Mouse (Mus musculus) MN1 (cell line): ENCODE measurements around the gene B3galt4.
A peak's percentile ranks its signal among the peaks of the same experiment; 100 is the strongest.
"Not testable (repeated sequence)": the region's sequence is repeated elsewhere in the genome, so short reads cannot be mapped to it uniquely, and the experiment has no call there.

ENCODE experiments used
- DNase-seq: peaks from one replicate; pipeline ENCODE4 v3.0.0-alpha.2; 2016; ENCODE audit warnings: low spot score

B3galt4 gene

DNA sequence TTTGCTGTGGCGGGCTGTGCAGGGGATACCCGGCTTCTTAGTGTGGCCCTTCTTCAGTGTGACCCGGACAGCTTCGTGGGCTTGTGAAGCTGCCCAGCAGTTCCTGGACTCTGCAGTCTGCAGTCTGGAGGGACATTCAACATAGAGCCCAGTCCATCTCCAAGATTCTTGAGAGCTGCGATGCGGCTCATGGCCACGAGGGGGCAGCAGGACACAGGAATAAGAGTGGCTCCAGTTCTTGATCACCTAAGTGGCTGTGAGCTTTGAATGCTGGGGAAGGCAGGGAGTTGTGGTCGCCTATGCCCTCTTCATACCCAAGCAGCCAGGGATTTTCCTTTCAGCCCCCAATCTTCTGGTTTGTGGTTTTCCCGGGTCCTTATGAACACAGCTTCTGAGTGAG lies 17.2 kb upstream of the B3galt4 start:
- DNase-seq, result peak; percentile 91

- no peak for DNase-seq
These were observed 14.7 kb upstream of the B3galt4 start for GRCm38 (mm10) chr17:33965846-33966550.

GRCm38 (mm10) chr17:33965082-33965845 lies 14.0 kb upstream of the B3galt4 start:
- peak; percentile 54 for DNase-seq

DNA sequence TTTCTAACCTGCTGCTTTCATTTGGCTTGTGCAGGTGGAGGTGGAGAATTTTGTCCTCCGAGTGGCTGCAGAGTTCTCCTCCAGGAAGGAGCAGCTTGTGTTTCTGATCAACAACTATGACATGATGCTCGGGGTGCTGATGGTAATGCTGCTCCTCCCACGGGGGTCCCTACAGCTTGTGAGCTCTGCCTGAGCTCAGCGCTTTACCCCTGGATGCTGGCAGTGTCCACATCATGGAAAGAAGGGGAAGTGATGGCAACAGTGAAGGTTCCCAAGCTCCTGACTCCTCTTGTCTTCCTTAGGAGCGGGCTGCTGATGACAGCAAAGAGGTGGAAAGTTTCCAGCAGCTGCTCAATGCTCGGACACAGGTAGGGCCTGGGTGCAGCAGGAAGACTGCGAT lies 11.6 kb upstream of the B3galt4 start:
- no peak for DNase-seq

GRCm38 (mm10) chr17:33959948-33960347 lies 8.7 kb upstream of the B3galt4 start:
- no peak for DNase-seq

- DNase-seq, result no peak
These were observed 7.8 kb upstream of the B3galt4 start for GRCm38 (mm10) chr17:33959135-33959534.

GRCm38 (mm10) chr17:33958451-33958850 lies 7.2 kb upstream of the B3galt4 start:
- no peak for DNase-seq

GRCm38 (mm10) chr17:33957493-33957892 lies 6.2 kb upstream of the B3galt4 start:
- DNase-seq, result no peak

- no peak for DNase-seq
These were observed 5.0 kb upstream of the B3galt4 start for GRCm38 (mm10) chr17:33956336-33956735.

GRCm38 (mm10) chr17:33955555-33956214 lies 4.4 kb upstream of the B3galt4 start, which contains the start of the genes Vps52 and Rps18:
Vps52 (plus strand) TSS chr17:33955812.
Rps18 (minus strand) TSS chr17:33956001.
- peak; percentile 97 for DNase-seq

- DNase-seq, result no peak
These were observed 3.6 kb upstream of the B3galt4 start for GRCm38 (mm10) chr17:33954646-33955554.

DNA sequence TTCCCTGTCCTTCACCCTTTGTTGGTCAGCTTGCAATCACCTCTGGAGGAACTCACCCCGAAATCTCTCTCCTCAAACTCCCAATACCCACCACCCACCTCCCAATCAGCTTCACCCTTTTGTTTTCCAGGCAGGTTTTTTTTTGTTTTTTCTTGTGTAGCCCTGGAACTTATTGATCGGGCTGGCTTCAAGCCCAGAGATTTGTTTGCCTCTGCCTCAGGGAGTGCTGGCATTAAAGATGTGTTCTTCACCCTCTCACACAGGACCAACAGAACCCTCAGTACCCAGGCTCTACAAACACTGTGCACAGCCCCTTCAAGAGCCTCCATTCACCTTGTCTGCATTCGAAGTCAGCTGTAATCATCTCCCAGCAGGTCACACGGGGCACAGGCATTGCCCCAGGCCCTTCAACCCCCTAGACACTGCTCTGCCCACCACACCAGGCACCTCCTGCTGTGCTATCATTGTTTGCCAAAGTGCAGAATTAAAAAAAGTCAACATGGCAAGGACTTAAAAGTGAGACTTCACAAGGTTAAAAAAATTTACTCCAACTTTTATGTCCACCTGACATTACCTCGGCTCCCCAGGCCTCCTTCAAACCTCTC lies 2.8 kb upstream of the B3galt4 start:
- DNase-seq, result no peak

GRCm38 (mm10) chr17:33953310-33953709 lies 2.0 kb upstream of the B3galt4 start:
- DNase-seq, result no peak

- DNase-seq, result no peak
These were observed 1.6 kb upstream of the B3galt4 start for GRCm38 (mm10) chr17:33952879-33953278.

GRCm38 (mm10) chr17:33952015-33952414 lies 727 bp upstream of the B3galt4 start:
- DNase-seq, result not testable (repeated sequence)

DNA sequence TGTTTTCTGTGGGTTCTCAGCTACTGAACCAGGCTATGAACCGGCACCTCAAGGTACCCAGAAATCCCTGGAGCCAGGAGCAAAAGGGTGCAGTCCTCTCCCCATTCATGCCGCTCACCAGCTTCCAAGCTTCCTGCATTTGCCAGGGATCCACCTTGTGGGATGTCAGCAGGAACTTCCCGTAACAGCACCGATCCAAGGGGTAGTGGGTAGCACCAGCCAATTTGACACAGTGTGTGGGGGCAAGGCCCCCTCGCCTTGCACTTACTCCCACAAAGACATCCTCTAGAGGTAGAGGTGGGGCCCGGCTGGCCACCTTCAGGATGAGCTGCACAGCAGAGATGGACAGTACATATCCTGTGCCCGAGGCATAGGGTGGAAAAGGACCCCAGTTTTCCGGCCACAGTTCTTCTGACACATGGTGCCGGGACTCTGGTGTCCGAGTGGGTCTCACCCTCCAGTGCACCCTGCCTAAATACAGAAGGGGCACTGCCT lies 1.1 kb downstream of the B3galt4 start:
- no peak for DNase-seq

GRCm38 (mm10) chr17:33948905-33949537 lies 2.3 kb downstream of the B3galt4 start:
- DNase-seq, result no peak

DNA sequence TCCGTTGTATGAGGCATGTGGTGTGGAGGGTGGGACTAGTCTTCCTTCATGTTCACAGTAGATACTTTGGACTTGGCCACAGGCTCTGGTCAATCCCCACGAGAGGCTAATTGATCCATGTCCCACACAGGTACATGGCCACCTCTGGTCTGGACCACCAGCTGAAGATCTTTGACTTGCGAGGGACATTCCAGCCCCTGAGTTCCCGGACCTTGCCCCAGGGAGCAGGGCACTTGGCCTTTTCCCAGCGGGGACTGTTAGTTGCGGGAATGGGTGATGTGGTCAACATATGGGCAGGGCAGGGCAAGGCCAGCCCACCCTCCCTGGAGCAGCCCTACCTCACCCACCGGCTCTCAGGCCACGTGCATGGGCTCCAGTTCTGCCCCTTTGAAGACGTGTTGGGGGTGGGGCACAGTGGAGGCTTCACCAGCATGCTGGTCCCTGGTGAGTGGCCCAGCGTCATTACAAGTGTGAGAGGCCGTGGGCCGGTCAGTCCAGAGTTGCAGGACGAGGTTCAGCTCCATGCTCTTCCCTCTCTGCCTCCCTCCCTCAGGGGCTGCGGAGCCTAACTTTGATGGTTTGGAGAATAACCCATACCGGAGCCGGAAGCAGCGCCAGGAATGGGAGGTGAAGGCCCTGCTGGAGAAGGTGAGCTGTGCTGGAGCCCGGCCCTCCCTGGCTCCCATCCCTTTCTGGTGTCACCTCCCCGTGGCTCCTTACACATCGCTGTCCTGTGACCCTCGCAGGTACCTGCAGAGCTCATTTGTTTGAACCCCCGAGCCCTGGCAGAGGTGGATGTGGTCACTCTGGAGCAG lies 3.0 kb downstream of the B3galt4 start:
- no peak for DNase-seq

DNA sequence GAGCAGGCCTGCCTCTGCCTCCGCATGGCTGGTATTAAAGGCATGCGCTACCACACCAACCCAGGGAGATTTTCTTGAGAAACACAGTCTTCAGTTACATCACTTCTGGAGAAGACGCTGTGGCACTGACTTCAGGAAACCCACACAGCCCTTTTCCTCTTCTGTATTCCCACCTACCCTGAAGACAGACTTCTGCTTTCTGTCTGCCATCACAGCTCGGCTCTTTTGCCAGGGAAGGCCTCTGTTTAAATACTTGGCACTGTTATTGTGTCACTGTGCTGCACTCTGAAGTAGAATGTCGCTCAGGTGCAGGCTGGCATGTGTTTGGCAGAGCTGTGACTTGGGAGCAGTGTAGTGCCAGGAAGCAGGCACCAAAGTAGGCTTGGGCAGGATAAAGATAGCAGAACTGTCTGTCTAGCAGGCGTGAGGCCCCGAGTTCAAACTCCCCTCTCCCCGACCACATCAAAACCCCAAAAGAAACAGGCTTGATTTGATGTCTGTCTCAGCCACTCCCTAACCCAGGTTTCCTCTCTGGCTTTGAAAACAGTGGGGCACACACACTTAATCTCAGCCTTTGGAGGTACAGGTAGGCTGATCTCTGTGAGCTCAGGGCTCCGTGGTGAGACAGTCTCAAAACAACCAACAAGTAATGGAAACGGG lies 3.7 kb downstream of the B3galt4 start:
- no peak for DNase-seq
